ENCODE assay signal across 8 mouse cellular contexts in the genomic region with DNA sequence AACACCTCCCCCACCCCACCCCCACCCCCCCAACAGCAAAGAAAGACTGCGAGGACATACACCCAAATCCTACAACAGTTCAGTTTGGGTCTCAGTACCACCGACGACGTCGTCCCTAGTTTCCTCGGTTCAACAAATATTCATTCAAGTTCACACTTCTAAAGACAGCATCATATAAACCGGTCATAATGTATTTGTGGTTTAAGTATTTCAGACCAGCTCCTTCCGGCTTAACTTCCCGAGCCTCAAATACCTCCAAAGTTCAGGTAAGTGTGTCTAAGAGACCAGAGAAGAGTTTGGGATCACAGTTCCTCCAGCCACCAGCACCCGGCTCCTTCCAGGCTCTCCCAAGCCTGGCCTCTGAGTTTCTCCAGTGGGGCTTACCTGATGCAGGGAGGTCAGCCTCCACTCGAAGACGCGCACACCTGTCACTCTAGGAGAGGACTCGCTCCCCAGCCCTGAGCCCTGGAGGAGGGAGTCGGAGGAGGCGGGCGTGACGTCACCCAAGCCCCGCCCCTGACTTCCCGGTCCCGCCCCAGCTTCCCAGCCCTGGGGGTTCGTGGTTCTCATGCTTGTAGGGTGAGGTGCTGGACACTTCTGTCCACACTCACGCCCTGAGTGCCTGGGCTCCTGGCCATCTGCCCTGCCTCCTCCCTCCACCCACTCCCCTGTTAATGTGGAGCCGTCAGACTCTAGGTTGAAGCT. TPM values are rescaled to one million over a fixed set of nuclear protein-coding genes. Genes with fewer than 3 reads are reported as not detected.
DNase-seq lines count a peak whose midpoint lies in the region; ATAC-seq and TF ChIP-seq lines count a peak whose summit lies in the region.

A gene (minus strand): TSS at position 461 of the 705 bp plus-strand sequence.

- no peak within 1 kb of the TSS for H3K4me2 ChIP-seq in CH12.LX (ENCODE audit: insufficient read depth, low read depth, poor library complexity, severe bottlenecking)
- peak within 1 kb of the TSS; percentile 68 for H3K4me2 ChIP-seq in heart, postnatal 0 days (ENCODE audit: low read depth, low read length)
- peak within 1 kb of the TSS; percentile 64 for H3K4me2 ChIP-seq in neural tube, embryonic 13.5 days

- H3K36me3 ChIP-seq in CH12.LX (replicated peaks in 1 of 2; ENCODE audit: control insufficient read depth in 1 of 2, insufficient read depth in 1 of 2, low read length in 1 of 2): no peaks in the 10 kb centered on the region
- no peaks in the 10 kb centered on the region for H3K36me3 ChIP-seq in heart, postnatal 0 days (replicated peaks; ENCODE audit: control insufficient read depth, insufficient read depth, low read length)
- H3K36me3 ChIP-seq in neural tube, embryonic 13.5 days: no peaks in the 10 kb centered on the region

- no peak within 1 kb of the TSS for H3K27ac ChIP-seq in CH12.LX (ENCODE audit: insufficient read depth, low read depth)
- peak within 1 kb of the TSS; percentile 34; the same call in 1 of the 2 replicates for H3K27ac ChIP-seq in heart, postnatal 0 days (ENCODE audit: low read depth)
- H3K27ac ChIP-seq in neural tube, embryonic 13.5 days (replicated peaks): no peak within 1 kb of the TSS

- H3K4me3 ChIP-seq in CH12.LX (replicated peaks in 1 of 3; ENCODE audit: low read depth in 2 of 3, low read length in 2 of 3, poor library complexity in 1 of 3): no peak within 1 kb of the TSS
- H3K4me3 ChIP-seq in heart, postnatal 0 days (ENCODE audit: low read depth, low read length): peak within 1 kb of the TSS; percentile 37
- peak within 1 kb of the TSS; percentile 34 for H3K4me3 ChIP-seq in neural tube, embryonic 13.5 days

- H3K4me1 ChIP-seq in CH12.LX (ENCODE audit: control insufficient read depth in 1 of 2, insufficient read depth in 2 of 2): peaks cover 4 to 11% of the 10 kb centered on the region in 2 experiments
- peaks cover 4% of the 10 kb centered on the region; the same call in 1 of the 2 replicates for H3K4me1 ChIP-seq in heart, postnatal 0 days (ENCODE audit: control insufficient read depth, insufficient read depth)
- H3K4me1 ChIP-seq in neural tube, embryonic 13.5 days (replicated peaks): peaks cover 8% of the 10 kb centered on the region

- dilution Hi-C loops in CH12.LX (cut with MboI; ENCODE audit: extremely low pct_ligation_motif_present, extremely low pct_unique_long_range_greater_than_20kb, low sequenced_read_pairs): no loop called here

- no peak for TF ChIP-seq RAD21 in CH12.LX (IDR thresholded peaks at IDR 0.05; ENCODE audit: low read depth, low read length)

- H3K79me2 ChIP-seq in CH12.LX (replicated peaks; ENCODE audit: control insufficient read depth, extremely low read depth, insufficient read depth, poor library complexity, severe bottlenecking): no peaks in the 10 kb centered on the region

- DNase-seq in CH12.LX (ENCODE audit: extremely low read depth): no peak
- DNase-seq in adrenal gland, adult (ENCODE audit: inconsistent age in 2 of 2, low spot score in 1 of 2): peak; percentile 80 to 90
- peak; percentile 64 for DNase-seq in fibroblast of lung, adult 2 months (ENCODE audit: low read depth)
- peak; percentile 73 for DNase-seq in heart, postnatal 0 days (ENCODE audit: low spot score)
- peak; percentile 65 to 86 for DNase-seq in kidney, postnatal 36 days
- peak; percentile 85 to 91 for DNase-seq in lung, adult 18-20 months

- no peak for TF ChIP-seq CTCF in CH12.LX (conservative IDR thresholded peaks at IDR 0.05 in 1 of 2, IDR thresholded peaks at IDR 0.05 in 1 of 2; ENCODE audit: low read depth in 2 of 2, low read length in 2 of 2)
- no peak for TF ChIP-seq CTCF in heart, postnatal 0 days (IDR thresholded peaks at IDR 0.05; ENCODE audit: low read depth)

- in situ Hi-C loops in CH12.LX (cut with MboI; ENCODE audit: low pct_ligation_motif_present, low pct_unique_long_range_greater_than_20kb, low sequenced_read_pairs): no loop called here

- H3K9ac ChIP-seq in CH12.LX (ENCODE audit: insufficient read depth, low read depth): no peak within 1 kb of the TSS
- peak within 1 kb of the TSS; percentile 39; the same call in 1 of the 2 replicates for H3K9ac ChIP-seq in heart, postnatal 0 days (replicated peaks; ENCODE audit: low read depth, low read length)
- peak within 1 kb of the TSS; percentile 56 for H3K9ac ChIP-seq in neural tube, embryonic 13.5 days

- H3K9me3 ChIP-seq in CH12.LX (replicated peaks; ENCODE audit: low read length): peaks cover 6% of the 10 kb centered on the region
- no peaks in the 10 kb centered on the region for H3K9me3 ChIP-seq in heart, postnatal 0 days (replicated peaks; ENCODE audit: control insufficient read depth, low read length)
- no peaks in the 10 kb centered on the region for H3K9me3 ChIP-seq in neural tube, embryonic 13.5 days

- peaks cover 12% of the 10 kb centered on the region for H3K27me3 ChIP-seq in CH12.LX (replicated peaks)
- no peaks in the 10 kb centered on the region for H3K27me3 ChIP-seq in heart, postnatal 0 days (ENCODE audit: control insufficient read depth, insufficient read depth, low read length)
- peaks cover 21% of the 10 kb centered on the region for H3K27me3 ChIP-seq in neural tube, embryonic 13.5 days

- TF ChIP-seq POLR2A in CH12.LX (IDR thresholded peaks at IDR 0.05; ENCODE audit: low read depth, low read length): no peak

- TF ChIP-seq EP300 in CH12.LX (IDR thresholded peaks at IDR 0.05; ENCODE audit: low read length): no peak
- no peak for TF ChIP-seq EP300 in heart, postnatal 0 days (IDR thresholded peaks at IDR 0.05; ENCODE audit: low read depth)

- ATAC-seq in heart, postnatal 0 days (ENCODE audit: insufficient read depth, low read depth): peak; percentile 85
- ATAC-seq in neural tube, embryonic 13.5 days (ENCODE audit: low read depth): peak; percentile 72; the same call in 1 of the 2 replicates
- ATAC-seq in inflammation-experienced regulatory T-cells, adult 6 months: no peak

- WGBS in heart, postnatal 0 days: 4% methylated on average over 24 of the region's 24 CpGs
- WGBS in neural tube, embryonic 13.5 days: 3% methylated on average over 22 of the region's 24 CpGs

TF ChIP-seq in CH12.LX, 34 proteins besides CTCF, POLR2A, EP300 and RAD21:
- no peak for TF ChIP-seq E2F4 (IDR thresholded peaks at IDR 0.05; ENCODE audit: insufficient replicate concordance, low read depth, low read length)
- TF ChIP-seq SIN3A (IDR thresholded peaks at IDR 0.05; ENCODE audit: low read length): no peak
- TF ChIP-seq KAT2A (IDR thresholded peaks at IDR 0.05; ENCODE audit: insufficient replicate concordance, low read length): no peak
- TF ChIP-seq TBP (conservative IDR thresholded peaks at IDR 0.05; ENCODE audit: low read depth, low read length): no peak
- no peak for TF ChIP-seq MYC (IDR thresholded peaks at IDR 0.05; ENCODE audit: low read depth, low read length)
- TF ChIP-seq TCF12 (IDR thresholded peaks at IDR 0.05; ENCODE audit: low read depth, low read length): no peak
- TF ChIP-seq CHD1 (IDR thresholded peaks at IDR 0.05; ENCODE audit: low read depth, low read length): no peak
- no peak for TF ChIP-seq JUND (conservative IDR thresholded peaks at IDR 0.05; ENCODE audit: low read depth, low read length)
- no peak for TF ChIP-seq ZKSCAN1 (IDR thresholded peaks at IDR 0.05; ENCODE audit: borderline replicate concordance, low read depth, low read length)
- TF ChIP-seq ZNF384 (IDR thresholded peaks at IDR 0.05; ENCODE audit: low read depth, low read length): no peak
- no peak for TF ChIP-seq ZC3H11A (IDR thresholded peaks at IDR 0.05; ENCODE audit: low read depth, low read length)
- TF ChIP-seq NELFE (IDR thresholded peaks at IDR 0.05; ENCODE audit: low read depth, low read length): no peak
- TF ChIP-seq HCFC1 (IDR thresholded peaks at IDR 0.05; ENCODE audit: low read depth, low read length): no peak
- no peak for TF ChIP-seq IRF4 (IDR thresholded peaks at IDR 0.05; ENCODE audit: low read depth, low read length)
- no peak for TF ChIP-seq ZMIZ1 (IDR thresholded peaks at IDR 0.05; ENCODE audit: low read depth, low read length)
- TF ChIP-seq MAX (IDR thresholded peaks at IDR 0.05; ENCODE audit: low read length): no peak
- no peak for TF ChIP-seq USF2 (conservative IDR thresholded peaks at IDR 0.05; ENCODE audit: low read depth, low read length)
- no peak for TF ChIP-seq CHD2 (IDR thresholded peaks at IDR 0.05; ENCODE audit: low read length)
- no peak for TF ChIP-seq NRF1 (IDR thresholded peaks at IDR 0.05; ENCODE audit: low read depth, low read length)
- TF ChIP-seq MAZ (IDR thresholded peaks at IDR 0.05; ENCODE audit: low read depth, low read length): no peak

RNA-seq across cellular contexts. Expression of the gene that starts here (rescaled TPM):
- total RNA-seq in CH12.LX (2012; rRNA removed) (33.3 and 46.7 TPM in 2 replicates), CH12.LX (2014; rRNA removed) (10.4 and 12.2 TPM in 2 replicates)
- 16.8 and 18.5 TPM in 2 replicates for polyA plus RNA-seq in CH12.LX (2012; ENCODE audit: insufficient read length, low read depth)
- total RNA-seq in heart, postnatal 0 days (2014; rRNA removed; ENCODE audit: low replicate concordance): 167 and 193 TPM in 2 replicates
- 55.5 and 61.5 TPM in 2 replicates for polyA plus RNA-seq in heart, postnatal 0 days (2015; fragmentation: Nextera tagmentation; extraction: Ambion mirVana)
- 275 and 281 TPM in 2 replicates for polyA plus RNA-seq in neural tube, embryonic 13.5 days (2015; fragmentation: Nextera tagmentation; extraction: Ambion mirVana)
- 1 to 10 TPM; 4.2 to 6.5 (median 4.4) TPM for polyA plus RNA-seq in inflammation-experienced regulatory T-cells, adult 6 months (2017; shearing (Covaris generic))

Comparison
In these comparisons a context has a peak if more than half of its experiments do, and no peak if none do; other contexts are left out.
1. H3K4me3 ChIP-seq: peak in heart, postnatal 0 days (single experiment) and neural tube, embryonic 13.5 days (single experiment); none in CH12.LX (0 of 3).